10 mouse cellular contexts compared by ENCODE assay signal in genomic region chr2:105669881-105670730, GRCm38 (mm10). TPM values are rescaled to one million over a fixed set of nuclear protein-coding genes. Genes with fewer than 3 reads are reported as not detected.
DNase-seq lines count a peak whose midpoint lies in the region; ATAC-seq and TF ChIP-seq lines count a peak whose summit lies in the region.
"Had no signal": no experiment of that assay in that cellular context is flagged by ENCODE, and none has a peak within 500 bp of the region (broad histone marks: within the 10 kb centered on the region; RNA-seq: fewer than 3 reads in every experiment).

No protein-coding gene starts in this region.

- 1% methylated on average over 29 of the region's 29 CpGs for WGBS in heart, embryonic 12.5 days
- 2% methylated on average over 29 of the region's 29 CpGs for WGBS in forebrain, embryonic 14.5 days
- under 1% methylated on average over 29 of the region's 29 CpGs for WGBS in limb, embryonic 14.5 days
- WGBS in stomach, postnatal 0 days: 3% methylated on average over 29 of the region's 29 CpGs

- H3K4me2 ChIP-seq in heart, embryonic 12.5 days: no peak overlapping the region
- H3K4me2 ChIP-seq in forebrain, embryonic 14.5 days (ENCODE audit: low read length): peak overlapping the region; percentile 66
- H3K4me2 ChIP-seq in limb, embryonic 14.5 days (replicated peaks; ENCODE audit: low read depth, low read length, severe bottlenecking): no peak overlapping the region
- H3K4me2 ChIP-seq in stomach, postnatal 0 days (replicated peaks; ENCODE audit: low read depth): no peak overlapping the region

- peaks cover 99% of the 10 kb centered on the region for H3K27me3 ChIP-seq in heart, embryonic 12.5 days (replicated peaks)
- peaks cover 58% of the 10 kb centered on the region for H3K27me3 ChIP-seq in forebrain, embryonic 14.5 days (replicated peaks; ENCODE audit: control insufficient read depth, insufficient read depth, low read length)
- H3K27me3 ChIP-seq in limb, embryonic 14.5 days (ENCODE audit: control insufficient read depth, insufficient read depth, low read length): peaks cover 100% of the 10 kb centered on the region
- H3K27me3 ChIP-seq in stomach, postnatal 0 days (ENCODE audit: control insufficient read depth, insufficient read depth, low read length): peaks cover 43% of the 10 kb centered on the region

- no peak for TF ChIP-seq CTCF in stomach, postnatal 0 days (IDR thresholded peaks at IDR 0.05; ENCODE audit: low read depth)

- intact Hi-C loops in heart, postnatal 10 days (cut with DNase I): loop anchor here (10.0 kb wide), 1 partner anchor 545 kb away; the partner anchor contains the start of gene Wt1
- intact Hi-C loops in heart, postnatal 36 days (cut with DNase I): loop anchor here (5.0 kb wide), 2 partner anchors 332 to 538 kb away; partner anchors contain the start of gene Dnajc24

- H3K4me3 ChIP-seq in heart, embryonic 12.5 days: 0 out of 2 replicates have a peak overlapping the region, but pooled peaks have one; percentile 1
- peak overlapping the region; percentile 67 for H3K4me3 ChIP-seq in forebrain, embryonic 14.5 days (ENCODE audit: low read depth, low read length)
- peak overlapping the region; percentile 4; the same call in 1 of the 2 replicates for H3K4me3 ChIP-seq in limb, embryonic 14.5 days (replicated peaks; ENCODE audit: low read length)
- H3K4me3 ChIP-seq in stomach, postnatal 0 days (ENCODE audit: low read depth, low read length): peak overlapping the region; percentile 4; the same call in 1 of the 2 replicates

- peaks cover 34% of the 10 kb centered on the region for H3K4me1 ChIP-seq in heart, embryonic 12.5 days (replicated peaks)
- H3K4me1 ChIP-seq in forebrain, embryonic 14.5 days (ENCODE audit: control insufficient read depth, insufficient read depth, low read length): peaks cover 32% of the 10 kb centered on the region
- H3K4me1 ChIP-seq in limb, embryonic 14.5 days (ENCODE audit: control insufficient read depth, insufficient read depth, low read length): peaks cover 11% of the 10 kb centered on the region
- peaks cover 2% of the 10 kb centered on the region; the same call in 1 of the 2 replicates for H3K4me1 ChIP-seq in stomach, postnatal 0 days (replicated peaks; ENCODE audit: control insufficient read depth, insufficient read depth)

- TF ChIP-seq EP300 in stomach, postnatal 0 days (optimal IDR thresholded peaks at IDR 0.05): no peak

- no peak for TF ChIP-seq POLR2A in limb, embryonic 14.5 days (IDR thresholded peaks at IDR 0.05; ENCODE audit: borderline replicate concordance, extremely low read depth, insufficient read depth, insufficient read length)

- ATAC-seq in heart, embryonic 12.5 days (ENCODE audit: insufficient number of reproducible peaks, low FRiP score): no peak
- no peak for ATAC-seq in forebrain, embryonic 14.5 days
- ATAC-seq in limb, embryonic 14.5 days (ENCODE audit: low FRiP score, low read depth): no peak
- no peak for ATAC-seq in stomach, postnatal 0 days (ENCODE audit: low FRiP score, low TSS enrichment)

- H3K9me3 ChIP-seq in heart, embryonic 12.5 days (replicated peaks): no peaks in the 10 kb centered on the region
- H3K9me3 ChIP-seq in forebrain, embryonic 14.5 days (replicated peaks; ENCODE audit: control insufficient read depth, low read length): no peaks in the 10 kb centered on the region
- no peaks in the 10 kb centered on the region for H3K9me3 ChIP-seq in limb, embryonic 14.5 days (ENCODE audit: control insufficient read depth, low read length)
- no peaks in the 10 kb centered on the region for H3K9me3 ChIP-seq in stomach, postnatal 0 days (ENCODE audit: control insufficient read depth, low read length)

- no peak for DNase-seq in heart, postnatal 10 days
- DNase-seq in forebrain, embryonic 14.5 days (ENCODE audit: low spot score): peak; percentile 25
- DNase-seq in limb, embryonic 14.5 days (ENCODE audit: low spot score): no peak
- peak; percentile 16 for DNase-seq in stomach, postnatal 0 days (ENCODE audit: low spot score)
- no peak for DNase-seq in right cerebral cortex, adult 2 months (ENCODE audit: low spot score in 2 of 2)
- DNase-seq in urinary bladder, postnatal 14 days (ENCODE audit: low spot score): no peak
- no peak for DNase-seq in heart, postnatal 36 days
- DNase-seq: lung, postnatal 36 days had no signal

- H3K9ac ChIP-seq in heart, embryonic 12.5 days: no peak overlapping the region
- peak overlapping the region; percentile 96 for H3K9ac ChIP-seq in forebrain, embryonic 14.5 days (ENCODE audit: low read length)
- H3K9ac ChIP-seq in limb, embryonic 14.5 days (ENCODE audit: low read depth, low read length, severe bottlenecking): no peak overlapping the region
- H3K9ac ChIP-seq in stomach, postnatal 0 days (ENCODE audit: low read length): no peak overlapping the region

- H3K27ac ChIP-seq in heart, embryonic 12.5 days (ENCODE audit: poor library complexity, severe bottlenecking): no peak overlapping the region
- peak overlapping the region; percentile 33; the same call in 1 of the 2 replicates for H3K27ac ChIP-seq in forebrain, embryonic 14.5 days (ENCODE audit: low read depth, low read length)
- H3K27ac ChIP-seq in limb, embryonic 14.5 days (replicated peaks; ENCODE audit: low read depth, low read length): no peak overlapping the region
- no peak overlapping the region for H3K27ac ChIP-seq in stomach, postnatal 0 days (replicated peaks)

- no peaks in the 10 kb centered on the region for H3K36me3 ChIP-seq in heart, embryonic 12.5 days
- no peaks in the 10 kb centered on the region for H3K36me3 ChIP-seq in forebrain, embryonic 14.5 days (ENCODE audit: control insufficient read depth, insufficient read depth, low read length)
- no peaks in the 10 kb centered on the region for H3K36me3 ChIP-seq in limb, embryonic 14.5 days (ENCODE audit: control insufficient read depth, insufficient read depth, low read length)
- no peaks in the 10 kb centered on the region for H3K36me3 ChIP-seq in stomach, postnatal 0 days (ENCODE audit: control insufficient read depth, insufficient read depth, low read length)

RNA-seq across cellular contexts. Expression of gene Pax6, which starts 1.4 kb away (rescaled TPM):
- polyA plus RNA-seq in heart, embryonic 12.5 days (2016; fragmentation: Nextera tagmentation; extraction: Ambion mirVana): 0.28 and 0.46 TPM in 2 replicates
- total RNA-seq in heart, postnatal 10 days (2021): not detected
- 44.5 and 51.8 TPM in 2 replicates for polyA plus RNA-seq in forebrain, embryonic 14.5 days (2014; fragmentation: Nextera tagmentation; extraction: Ambion mirVana)
- polyA plus RNA-seq in limb, embryonic 14.5 days (2012; rRNA removed): 0.36 and 0.44 TPM in 2 replicates
- 0.23 and 0.48 TPM in 2 replicates for polyA plus RNA-seq in limb, embryonic 14.5 days (2014; fragmentation: Nextera tagmentation; extraction: Ambion mirVana)
- polyA plus RNA-seq in stomach, postnatal 0 days (2015; fragmentation: Nextera tagmentation; extraction: Ambion mirVana): 0.63 and 0.67 TPM in 2 replicates
- not detected for total RNA-seq in heart, postnatal 36 days (2021)
- polyA plus RNA-seq: urinary bladder, adult 2 months had no signal

Comparison
In these comparisons a context has a peak if more than half of its experiments do, and no peak if none do; other contexts are left out.
1. H3K4me3 ChIP-seq: peak in every context shown above with its lines; median percentile 67 in forebrain, embryonic 14.5 days; 4 in limb, embryonic 14.5 days; 4 in stomach, postnatal 0 days; 1 in heart, embryonic 12.5 days.
2. DNase-seq: peak in forebrain, embryonic 14.5 days (single experiment) and stomach, postnatal 0 days (single experiment); none in heart, postnatal 10 days (0 of 2), limb, embryonic 14.5 days (single experiment), right cerebral cortex, adult 2 months (0 of 2), urinary bladder, postnatal 14 days (single experiment) and heart, postnatal 36 days (0 of 2).
3. RNA of gene Pax6, which starts 1.4 kb away (polyA plus RNA-seq): 44.5 to 51.8 TPM in forebrain, embryonic 14.5 days; 0.63 to 0.67 TPM in stomach, postnatal 0 days, 0.23 to 0.48 TPM in limb, embryonic 14.5 days and 0.28 to 0.46 TPM in heart, embryonic 12.5 days; every median in the first group is over 10 times any median in the second.